Mouse (Mus musculus) right cerebral cortex, adult 2 months (tissue): Measurements from ENCODE around the gene D17Wsu92e.

Experiments
- DNase-seq, 2 experiments: peaks; one replicate each; pipeline ENCODE4 v3.0.0; 2021 to 2022; ENCODE audit warnings: low spot score in 2 of 2

D17Wsu92e gene

DNA sequence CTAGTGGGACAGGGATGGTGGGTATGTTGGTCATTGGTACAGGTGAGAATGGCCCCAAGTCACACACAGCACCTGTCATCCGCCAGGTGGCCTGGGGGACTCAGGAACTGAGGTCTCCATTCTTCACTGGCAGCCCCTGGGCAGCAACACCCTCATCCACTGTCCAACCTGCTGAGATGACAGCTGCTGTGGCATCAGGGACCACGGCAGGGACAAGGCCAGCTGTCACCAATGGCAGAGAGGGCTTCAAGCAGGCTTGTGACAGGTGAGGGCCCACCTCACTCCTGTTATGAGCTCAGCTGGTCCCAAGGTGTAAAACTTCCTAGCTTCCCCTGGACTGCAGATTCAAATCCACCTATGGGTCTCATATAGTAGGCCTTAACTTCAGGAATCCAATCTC, 72.3 kb downstream of the D17Wsu92e start:
- no peak for DNase-seq

DNA sequence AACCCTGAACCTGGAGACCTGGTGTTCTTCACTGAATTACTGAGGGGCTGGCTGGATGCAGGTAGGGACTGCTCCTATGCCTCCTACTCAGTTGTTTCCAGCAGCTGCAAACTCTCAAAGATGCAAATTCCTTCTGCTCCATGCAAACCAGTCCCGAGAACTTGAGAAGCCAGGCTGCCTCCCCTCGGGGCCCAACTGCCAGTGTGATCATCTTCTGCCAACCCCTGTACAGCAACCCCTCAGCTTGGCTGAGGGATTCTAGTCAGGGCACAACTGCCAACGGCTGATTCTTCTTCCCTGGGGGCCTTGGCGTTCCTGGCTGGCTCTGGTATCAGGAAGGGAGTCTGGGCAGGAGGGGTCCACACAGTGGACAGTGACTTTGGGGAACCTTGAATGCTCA, 74.0 kb downstream of the D17Wsu92e start:
- no peak for DNase-seq

DNA sequence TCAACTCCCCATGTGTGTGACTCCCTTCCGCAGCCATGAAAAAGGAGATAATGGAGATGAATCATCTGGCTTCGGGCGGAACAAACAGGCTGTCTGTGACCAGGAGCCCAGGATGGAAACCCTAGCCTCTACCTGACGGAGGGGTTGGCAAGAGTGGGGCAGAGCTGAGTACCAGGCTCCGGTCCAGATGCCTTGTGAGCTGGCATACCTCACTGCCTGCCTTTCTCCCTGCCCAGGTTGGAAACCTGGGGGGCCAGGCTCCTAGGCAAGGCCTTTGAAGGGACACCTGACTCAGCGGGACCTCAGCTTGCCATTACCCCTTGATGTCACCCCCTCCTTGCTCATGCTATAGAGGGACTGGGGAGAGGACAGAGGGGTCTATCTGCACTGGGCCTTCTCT, 79.5 kb downstream of the D17Wsu92e start:
- no peak for DNase-seq

DNA sequence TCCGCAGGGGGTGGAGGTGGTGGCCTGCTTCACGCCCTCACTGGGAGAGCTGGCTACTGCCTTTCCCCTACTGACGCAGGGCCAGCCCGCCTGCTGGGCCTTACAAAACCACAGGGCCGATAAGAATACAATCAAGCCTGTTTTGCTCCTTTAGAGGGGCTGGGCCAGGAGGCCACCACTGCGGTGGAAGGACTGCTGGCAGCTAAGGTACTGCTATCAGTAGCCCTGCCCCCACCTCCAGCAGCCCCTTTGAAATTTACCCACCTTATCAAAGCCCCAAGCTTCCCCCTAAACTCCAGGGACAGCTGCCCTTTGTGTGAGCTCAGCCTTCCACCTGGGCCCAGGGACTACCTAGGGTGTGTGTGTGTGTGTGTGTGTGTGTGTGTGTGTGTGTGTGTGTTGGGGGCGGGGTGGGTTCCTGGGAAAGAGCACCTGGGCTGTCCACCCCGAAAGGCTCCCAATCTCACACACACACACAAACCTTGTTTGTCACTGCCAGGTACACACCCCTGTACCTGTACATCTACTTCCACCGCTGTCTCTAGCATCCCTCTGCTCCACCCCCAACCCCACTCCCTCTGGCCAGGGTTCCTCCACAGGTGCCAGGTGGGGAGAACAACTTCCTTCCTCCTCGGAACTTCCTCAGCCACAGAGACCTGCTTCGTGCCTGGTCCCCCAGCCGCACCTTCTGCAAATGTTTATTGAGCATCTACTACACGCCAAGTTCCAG, 85.9 kb downstream of the D17Wsu92e start:
- no peak for DNase-seq

DNA sequence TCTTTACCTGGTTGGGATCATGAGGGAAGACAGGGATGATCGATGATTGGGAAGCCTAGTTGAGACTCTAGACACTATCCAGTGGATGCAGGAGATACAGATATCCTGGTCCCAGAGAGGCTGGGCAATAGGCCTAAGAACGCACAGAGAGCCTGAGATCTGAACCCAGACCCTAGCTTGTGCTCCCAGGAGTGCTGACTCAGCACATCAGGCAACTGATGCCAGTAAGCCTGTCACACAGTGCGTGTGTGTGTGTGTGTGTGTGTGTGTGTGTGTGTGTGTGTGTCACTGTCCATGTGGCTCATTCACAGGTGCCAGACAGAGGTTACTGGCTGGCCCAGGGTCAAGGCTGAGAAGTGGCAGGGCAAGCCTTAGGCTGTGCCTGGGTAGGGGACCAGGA, 87.8 kb downstream of the D17Wsu92e start:
- DNase-seq, result no peak

DNA sequence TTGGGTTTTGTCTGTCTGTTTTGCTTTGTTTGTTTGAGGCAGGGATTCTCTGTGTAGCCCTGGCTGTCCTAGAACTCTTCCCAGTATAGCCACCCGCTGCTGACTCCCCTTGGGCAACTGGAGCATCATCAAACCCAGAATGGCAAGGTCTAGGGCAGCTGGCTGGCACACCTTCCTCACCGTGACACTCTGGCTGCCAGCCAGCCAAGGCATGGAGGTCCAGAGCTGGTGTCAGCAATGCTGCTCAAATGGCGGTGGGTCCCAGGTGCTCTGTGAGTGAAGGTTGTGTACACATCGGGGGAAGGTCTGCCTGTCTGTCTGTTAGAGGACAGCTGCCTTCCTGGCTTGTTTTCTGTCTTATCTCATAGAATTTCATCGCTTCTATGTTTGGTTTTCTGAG, 88.3 kb downstream of the D17Wsu92e start:
- DNase-seq, result no peak

DNA sequence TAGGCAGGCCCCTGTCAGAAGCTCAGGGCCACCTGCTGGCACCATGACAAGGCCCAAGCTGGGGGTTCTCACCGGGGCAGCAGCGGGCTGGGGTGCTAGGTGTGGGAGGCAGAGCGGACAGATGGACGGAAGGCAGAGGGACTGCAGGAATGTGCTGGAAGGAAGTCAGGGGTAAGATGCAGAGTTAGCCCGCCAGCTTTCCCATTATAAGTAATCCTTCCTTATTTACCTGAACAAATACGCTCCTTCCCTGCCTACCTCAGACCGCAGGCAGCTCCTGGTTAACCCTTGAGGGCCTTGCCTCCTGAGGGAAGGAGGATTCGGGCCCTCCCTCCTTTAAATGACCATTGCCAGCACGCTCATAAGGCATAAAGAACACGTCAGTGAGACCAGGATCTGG, 91.7 kb downstream of the D17Wsu92e start, which contains the start of gene Spdef:
Spdef (minus strand) TSS at position 186 of the 400 bp plus-strand sequence.
- no peak for DNase-seq

DNA sequence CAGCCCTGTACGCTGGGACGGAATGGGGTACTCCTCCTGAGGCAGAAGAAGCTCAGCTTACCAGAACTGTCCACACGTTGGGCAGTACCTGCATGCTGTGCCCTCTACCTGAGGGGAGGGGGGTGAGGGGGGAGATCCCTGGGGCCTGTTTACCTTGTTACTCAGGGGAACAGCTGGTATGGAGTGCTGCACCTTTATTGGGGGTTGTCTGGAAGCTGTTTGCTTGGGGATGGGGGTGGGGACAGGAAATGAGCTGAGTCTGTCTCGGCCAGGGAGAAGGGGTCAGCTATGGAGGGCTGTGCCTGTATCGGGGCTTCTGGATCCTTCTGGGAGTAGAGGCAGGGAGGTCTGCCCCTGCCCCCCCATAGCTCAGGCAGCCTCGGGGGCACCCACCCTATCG, 93.9 kb downstream of the D17Wsu92e start:
- no peak for DNase-seq

DNA sequence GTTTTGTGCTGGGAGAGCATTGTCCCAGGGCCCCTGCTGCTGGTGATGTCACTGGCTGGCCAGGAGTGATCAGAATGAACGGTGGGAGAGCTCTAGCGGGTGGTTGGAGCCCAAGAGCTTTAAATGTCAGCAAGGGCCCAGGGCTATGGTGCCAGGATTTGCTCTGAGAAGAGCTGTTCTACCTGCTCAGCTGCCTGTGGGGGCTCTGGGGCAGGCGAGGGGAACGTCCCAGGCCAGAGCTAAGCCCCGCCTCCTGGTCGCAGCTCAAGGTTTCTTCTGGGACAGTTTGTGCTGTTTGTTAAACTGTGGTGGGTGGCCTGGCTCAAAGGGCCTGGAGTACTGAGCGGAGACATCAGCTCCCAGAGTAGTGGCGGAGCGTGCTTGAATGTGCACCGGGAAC, 95.0 kb downstream of the D17Wsu92e start:
- no peak for DNase-seq

DNA sequence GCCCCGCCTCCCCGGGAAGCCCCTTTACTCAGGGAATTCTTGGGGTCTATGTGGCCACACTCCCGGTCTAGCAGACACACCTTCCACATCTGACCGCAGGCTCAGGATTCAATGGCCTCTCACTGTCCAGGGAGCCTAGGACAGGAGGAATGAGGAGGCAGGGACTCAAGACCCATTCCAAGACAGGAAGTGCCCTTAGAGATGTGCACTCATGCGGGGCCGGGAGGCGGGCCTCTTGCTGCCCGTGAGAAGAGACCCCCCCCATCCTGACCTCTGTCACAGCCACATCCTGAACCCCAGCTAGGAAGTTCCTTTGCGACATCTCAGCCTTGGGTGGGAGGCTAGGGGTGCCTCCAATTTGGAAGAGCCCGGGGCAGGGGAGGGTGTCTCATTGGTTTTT, 95.4 kb downstream of the D17Wsu92e start:
- no peak for DNase-seq

DNA sequence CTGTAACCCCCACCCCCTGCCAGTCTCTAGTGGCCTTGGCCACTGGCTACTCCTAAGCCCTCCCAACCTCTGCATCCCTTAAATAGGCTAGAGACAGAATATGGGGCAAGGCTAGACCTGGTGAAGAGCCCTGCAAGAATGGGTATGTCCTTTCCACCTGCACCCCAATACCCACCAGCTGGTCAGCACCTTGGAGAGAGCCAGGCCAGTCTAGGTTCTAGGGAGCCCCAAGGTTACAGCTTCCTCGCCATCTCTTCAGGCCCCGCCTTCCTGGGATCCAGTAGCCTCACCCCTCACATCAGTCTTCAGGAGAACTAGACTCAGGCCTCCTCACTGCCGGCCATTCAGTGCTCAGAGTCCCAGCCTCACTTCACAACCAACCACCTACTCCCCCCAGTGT, 96.1 kb downstream of the D17Wsu92e start:
- DNase-seq, result no peak

DNA sequence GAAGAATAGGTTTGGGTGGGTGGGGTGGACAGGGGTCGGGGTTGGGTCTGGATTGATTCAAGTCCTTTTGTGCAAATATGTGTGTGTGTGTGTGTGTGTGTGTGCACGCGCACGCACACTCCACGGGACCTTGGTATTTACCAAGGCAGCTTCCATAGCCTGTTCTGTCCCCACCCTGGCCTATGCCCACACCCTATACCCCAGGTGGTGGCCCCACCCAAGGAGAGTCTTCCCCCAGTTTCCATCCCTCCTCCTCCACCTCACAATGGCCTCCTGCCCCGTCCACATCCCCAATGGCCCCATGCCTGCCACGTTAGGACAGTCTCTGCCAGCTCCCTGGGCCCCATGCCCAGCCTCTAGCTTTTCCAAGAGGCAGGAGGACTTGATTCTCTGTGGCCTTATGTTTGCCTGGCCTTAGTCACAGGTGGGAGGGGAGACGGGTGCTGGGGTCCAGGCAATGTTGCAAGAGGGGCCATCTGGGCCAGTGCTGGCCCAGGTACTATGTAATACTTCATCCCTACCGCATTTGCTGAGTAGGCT, 99.3 kb downstream of the D17Wsu92e start:
- no peak for DNase-seq

DNA sequence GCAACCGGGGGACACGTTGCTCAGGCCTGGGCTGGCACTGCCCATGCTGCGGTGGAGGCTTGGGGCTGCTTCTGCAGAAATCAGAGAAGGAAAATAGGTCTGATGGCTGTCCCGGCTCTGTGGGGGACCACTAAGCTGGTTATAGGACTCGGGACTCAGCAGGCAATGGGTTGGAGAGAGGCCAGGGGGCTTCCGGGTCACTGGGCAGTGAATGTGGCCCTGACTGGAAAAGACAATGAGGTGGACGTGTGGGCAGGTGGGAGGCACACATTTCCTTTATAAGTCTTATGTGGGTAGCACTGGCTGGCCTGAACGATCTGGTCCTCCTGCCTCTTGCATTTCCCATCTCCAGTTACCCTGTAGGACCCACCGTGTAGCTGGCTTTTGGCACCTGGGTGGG, 100.1 kb downstream of the D17Wsu92e start:
- DNase-seq, result no peak

DNA sequence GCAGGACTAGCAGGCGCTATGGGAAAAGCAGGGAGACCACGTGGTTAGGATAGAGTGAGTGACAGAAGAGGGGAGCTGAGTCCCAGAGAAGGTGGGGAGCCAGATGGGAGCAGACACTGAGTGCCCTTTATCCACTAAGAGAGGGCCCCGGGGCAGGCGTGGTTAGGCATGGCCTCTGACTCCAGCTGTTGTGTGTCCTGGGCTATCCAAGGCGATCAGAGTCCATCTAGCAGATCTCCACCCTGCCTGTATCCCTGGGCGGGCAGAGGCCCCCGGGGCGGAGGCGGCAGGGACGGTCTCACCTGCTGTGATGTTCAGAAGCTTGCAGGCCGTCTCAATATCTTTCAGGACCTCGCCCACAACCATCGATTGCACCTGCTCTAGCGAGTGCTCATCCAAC, 100.8 kb downstream of the D17Wsu92e start:
- DNase-seq, result no peak

DNA sequence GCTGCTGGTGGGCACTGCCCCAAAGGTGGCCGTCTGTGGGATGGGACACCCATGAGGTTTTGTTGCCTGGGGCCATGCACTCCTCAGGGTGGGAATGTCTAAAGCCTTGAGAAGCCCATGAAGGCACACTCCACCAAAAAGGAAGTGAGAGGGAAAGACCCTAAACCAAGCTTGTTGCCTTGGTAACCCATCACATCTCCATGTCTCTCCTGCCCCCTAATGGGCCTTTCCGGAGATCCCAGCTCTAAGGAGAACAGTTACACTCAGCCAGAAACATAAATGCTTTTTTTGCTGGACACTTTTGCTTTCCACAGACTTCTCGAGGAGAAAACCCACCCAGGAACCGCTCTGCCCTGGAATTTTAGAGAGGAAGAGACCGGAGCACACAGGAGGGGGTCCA, 102.2 kb downstream of the D17Wsu92e start:
- DNase-seq, result no peak

DNA sequence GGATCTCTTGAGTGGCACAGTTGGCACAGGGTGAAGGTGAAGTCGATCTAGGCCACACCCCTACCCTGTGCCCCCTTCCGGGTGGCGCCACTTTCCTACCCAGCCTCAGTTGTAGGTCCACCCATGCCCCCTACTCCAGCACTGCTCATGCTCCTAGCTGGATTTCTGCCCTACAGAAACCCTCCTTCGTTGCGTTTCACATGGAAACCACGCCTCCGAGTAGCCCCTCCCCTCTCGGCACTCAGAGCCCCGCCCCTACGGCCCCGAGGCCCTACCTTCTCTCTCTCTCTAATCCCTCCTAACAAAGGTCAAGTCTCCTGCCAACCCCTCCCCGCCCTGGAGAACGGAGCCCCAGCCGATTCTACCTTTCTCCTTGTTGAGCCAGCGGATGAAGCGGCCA, 103.6 kb downstream of the D17Wsu92e start:
- DNase-seq, result no peak

DNA sequence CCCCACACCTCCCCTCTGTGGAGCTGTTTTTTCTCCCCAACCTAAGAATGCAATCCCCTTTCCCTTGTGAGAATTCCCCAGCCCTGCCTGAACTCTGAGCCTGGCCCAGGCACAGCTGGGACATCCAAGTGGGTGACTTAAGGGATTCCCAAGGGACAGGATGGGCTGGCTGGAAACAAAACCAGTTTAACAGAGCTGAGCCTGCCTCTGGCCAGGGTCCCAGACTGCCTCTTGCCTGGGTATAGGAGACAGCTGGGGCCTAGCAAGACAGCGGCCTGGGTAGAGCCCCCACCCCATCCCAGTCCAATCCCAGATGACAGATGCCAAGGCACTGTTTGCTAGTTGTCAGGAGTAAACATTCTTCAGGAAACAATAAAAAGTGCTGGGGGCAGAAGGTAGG, 107.6 kb downstream of the D17Wsu92e start:
- no peak for DNase-seq

DNA sequence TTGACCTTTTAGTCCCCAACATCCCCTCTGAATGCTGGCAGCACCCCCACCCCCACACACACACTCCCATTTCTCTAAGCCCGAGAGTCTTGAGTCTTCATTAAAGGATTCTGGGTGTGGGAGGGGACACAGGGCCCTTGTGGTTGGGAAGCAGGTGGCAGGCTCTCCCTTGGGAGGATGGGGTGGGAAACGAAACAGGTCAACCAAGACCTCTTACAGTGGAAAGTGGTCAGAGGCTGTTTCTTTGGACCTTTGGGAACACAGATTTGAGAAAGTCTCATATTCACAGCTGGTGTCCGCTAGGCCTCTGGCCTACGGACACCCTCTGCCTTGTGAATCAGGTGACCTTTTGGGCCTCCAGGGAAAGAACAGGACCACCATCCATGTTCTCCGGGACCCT, 110.8 kb downstream of the D17Wsu92e start:
- DNase-seq, result no peak

DNA sequence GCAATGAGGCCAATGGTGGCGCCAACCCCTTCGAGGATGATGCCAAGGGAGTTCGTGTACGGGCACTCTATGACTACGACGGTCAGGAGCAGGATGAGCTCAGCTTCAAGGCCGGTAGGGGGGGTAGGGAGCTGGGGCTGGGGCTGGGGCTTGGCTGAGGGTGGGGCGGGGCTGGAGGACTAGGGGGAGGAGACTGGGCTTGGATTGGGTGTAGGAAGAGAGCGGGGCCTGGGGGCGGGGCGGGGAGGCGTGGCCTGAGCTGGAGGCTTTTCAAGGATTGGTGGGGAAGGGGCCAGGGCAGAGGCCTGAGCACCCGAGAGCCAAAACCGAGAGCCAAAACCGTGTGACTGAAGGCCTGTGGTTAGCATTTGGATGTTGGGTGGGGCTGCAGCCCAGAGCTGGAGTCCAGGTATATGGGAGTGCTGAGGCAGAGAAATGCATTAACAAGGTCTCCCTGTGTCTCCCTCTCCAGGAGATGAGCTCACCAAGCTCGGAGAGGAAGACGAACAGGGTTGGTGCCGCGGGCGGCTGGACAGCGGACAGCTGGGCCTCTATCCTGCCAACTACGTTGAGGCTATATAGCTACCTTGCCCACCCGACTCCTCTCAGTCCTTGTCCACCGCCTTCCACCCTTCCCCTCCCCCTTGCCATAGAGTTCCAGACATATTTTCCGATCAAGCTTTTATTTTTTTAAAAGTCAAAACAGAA, 112.3 kb downstream of the D17Wsu92e start:
- no peak for DNase-seq

DNA sequence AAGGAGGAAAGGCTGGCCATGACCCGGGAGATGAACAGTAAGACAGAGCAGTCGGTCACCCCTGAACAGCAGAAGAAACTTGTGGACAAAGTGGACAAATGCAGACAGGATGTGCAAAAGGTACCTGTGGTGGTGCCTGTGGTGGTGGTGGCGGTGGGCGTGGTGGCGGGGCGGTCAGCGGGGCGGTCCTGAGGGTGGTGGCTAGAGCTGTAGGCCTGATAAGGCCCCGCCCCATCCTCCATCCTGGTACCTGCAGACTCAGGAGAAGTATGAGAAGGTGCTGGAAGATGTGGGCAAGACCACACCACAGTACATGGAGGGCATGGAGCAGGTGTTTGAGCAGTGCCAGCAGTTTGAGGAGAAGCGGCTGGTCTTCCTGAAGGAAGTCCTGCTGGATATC, 114.8 kb downstream of the D17Wsu92e start:
- no peak for DNase-seq

DNA sequence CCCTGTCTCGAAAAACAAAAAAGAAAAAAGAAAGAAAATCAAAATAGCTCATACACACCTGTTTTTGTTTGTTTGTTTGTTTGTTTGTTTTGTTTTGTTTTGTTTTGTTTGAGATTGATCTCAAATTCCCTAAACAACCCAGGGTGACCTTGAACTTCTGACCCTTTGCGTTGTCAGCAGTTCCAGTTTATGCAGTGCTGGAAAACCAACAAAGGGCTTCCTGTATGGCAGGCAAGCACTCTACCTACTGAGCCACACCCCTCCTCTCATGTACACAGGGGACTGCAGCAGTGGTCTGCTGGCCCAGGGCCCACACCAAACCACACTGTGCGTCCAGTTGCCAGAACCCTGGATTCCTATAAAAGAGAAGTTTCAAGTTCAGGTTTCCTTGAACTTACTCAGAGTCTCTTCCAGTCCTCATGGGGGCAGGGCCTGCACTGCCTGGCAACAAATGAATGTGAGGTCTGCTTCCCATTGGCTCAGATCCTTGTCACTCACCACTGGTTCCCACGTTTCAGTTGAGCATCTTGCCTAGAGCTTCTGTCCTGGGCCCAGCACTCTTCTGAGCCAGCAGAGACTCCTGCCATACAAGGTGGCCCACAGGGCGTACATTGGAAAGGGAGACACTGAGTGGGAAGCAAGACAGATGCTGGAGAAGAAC, 116.4 kb downstream of the D17Wsu92e start:
- no peak for DNase-seq

DNA sequence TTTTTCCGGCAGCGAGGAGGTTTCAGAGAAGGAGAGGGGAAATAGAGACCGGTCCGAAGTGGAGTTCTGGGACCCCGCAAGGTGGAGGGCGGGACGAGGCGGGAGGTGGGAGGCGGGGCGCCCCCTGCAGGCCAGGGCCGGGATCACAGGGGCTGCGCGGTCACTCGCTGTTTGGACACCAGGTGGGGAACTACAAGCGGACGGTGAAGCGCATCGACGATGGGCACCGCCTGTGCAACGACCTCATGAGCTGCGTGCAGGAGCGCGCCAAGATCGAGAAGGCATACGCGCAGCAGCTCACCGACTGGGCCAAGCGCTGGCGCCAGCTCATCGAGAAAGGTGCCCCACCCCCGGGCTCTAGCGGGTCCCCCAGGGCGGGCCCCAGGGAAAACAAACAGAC, 117.9 kb downstream of the D17Wsu92e start:
- DNase-seq, result no peak

DNA sequence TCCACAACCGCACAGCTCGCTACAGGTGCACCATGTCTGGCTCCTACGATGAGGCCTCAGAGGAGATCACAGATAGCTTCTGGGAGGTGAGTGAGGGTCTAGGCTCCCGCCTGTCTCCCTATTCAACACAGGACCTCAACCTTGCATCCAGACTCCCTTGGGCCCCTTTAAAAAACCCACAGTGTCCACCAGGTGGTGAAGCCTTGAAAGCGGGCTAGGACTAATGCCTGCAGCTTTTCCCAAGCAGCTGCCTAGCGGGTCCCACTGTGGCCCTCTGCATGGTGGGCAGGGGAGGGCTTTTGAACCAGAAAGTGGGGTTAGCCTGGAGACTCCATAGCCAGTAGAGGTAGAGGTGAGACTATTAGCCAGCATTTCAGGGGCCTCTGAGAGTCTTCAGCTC, 118.6 kb downstream of the D17Wsu92e start:
- DNase-seq, result no peak
